In the genomic region with DNA sequence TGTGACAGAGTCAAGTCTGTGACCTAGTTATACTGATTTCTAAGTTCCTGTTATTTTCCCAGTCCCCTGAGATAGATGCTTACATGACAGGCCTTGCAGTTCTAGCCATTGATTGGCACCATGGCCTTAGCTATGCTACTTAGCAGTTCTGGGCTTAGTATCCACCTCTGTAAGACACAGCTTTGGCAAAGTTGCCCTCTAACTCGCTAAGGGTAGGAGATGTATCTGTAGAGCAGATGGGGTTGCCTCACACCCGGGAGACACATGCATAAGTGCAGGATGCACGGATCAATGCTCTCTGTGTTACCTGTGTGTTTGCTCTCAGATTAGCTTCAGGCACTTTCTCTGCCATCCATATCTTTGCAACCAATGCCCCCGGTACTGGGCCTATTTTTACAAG, we compare ENCODE assay signal across 8 mouse cellular contexts.
"Had no signal": no experiment of that assay in that cellular context is flagged by ENCODE, and none has a peak within 500 bp of the region (broad histone marks: within the 10 kb centered on the region; RNA-seq: fewer than 3 reads in every experiment).

No protein-coding gene starts in this region.

- H3K27ac ChIP-seq: limb, embryonic 15.5 days; liver, embryonic 14.5 days; midbrain, embryonic 12.5 days; stomach, postnatal 0 days had no signal

- H3K4me2 ChIP-seq: limb, embryonic 15.5 days; midbrain, embryonic 12.5 days had no signal

- H3K36me3 ChIP-seq: limb, embryonic 15.5 days; midbrain, embryonic 12.5 days had no signal

- ATAC-seq: midbrain, embryonic 16.5 days had no signal

- H3K4me3 ChIP-seq: limb, embryonic 15.5 days; midbrain, embryonic 12.5 days had no signal

- H3K4me1 ChIP-seq: midbrain, embryonic 12.5 days had no signal

- H3K9me3 ChIP-seq: limb, embryonic 15.5 days; midbrain, embryonic 12.5 days had no signal

- DNase-seq: layer of hippocampus, adult 9-11 months; layer of hippocampus, postnatal 36 days; lung, adult 18-20 months had no signal

- H3K27me3 ChIP-seq: limb, embryonic 15.5 days; midbrain, embryonic 12.5 days had no signal

- H3K9ac ChIP-seq: limb, embryonic 15.5 days; liver, embryonic 14.5 days; midbrain, embryonic 12.5 days had no signal
